Mouse (Mus musculus): ENCODE data around the gene Anp32a. TPM values are rescaled to one million over a fixed set of nuclear protein-coding genes. Genes with fewer than 3 reads are reported as not detected.

Gene Anp32a
- total RNA-seq, 2 experiments from 2014 or later, result 254 to 262 TPM

DNA sequence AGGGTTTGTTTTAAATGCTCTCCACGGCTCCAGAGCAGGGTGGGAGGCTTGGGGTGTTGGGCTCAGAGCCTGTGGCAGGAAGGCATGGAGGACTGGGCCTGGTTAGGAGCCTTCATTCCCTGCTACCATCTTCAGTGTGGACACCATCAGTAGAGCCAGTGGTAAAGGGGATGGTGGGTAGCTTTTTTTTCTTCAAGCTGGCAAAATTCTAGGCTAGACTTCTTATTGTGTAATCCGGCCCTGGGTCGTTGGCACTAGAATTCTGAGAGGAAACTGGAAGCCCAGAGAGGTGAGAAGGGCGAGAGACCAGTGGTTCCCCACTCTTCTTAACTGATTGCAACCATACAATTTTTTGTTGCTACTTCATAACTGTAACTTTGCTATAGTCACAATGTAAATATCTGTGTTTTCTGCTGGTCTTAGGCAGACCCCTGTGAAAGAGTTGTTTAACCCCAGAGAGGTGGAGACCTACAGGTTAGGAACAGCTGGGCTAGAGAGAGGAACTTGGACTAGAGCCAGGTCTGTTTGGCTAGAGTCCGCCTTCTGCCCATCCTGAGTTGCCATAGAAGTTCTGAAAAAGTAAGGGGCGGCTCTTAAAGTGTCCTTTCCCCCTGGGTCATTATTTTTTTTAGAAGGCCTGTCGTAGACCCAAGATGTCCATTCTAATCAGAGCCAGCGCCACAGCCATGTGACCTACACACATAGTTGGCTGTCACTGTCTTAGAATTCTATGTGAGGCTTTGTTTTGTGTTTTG lies 24.4 kb downstream of the Anp32a start:
- intact Hi-C loops (cut with DNase I), result loop anchor here (2.0 kb wide), 1 partner anchor 21 kb away; no protein-coding TSS in a partner anchor
- no peak for DNase-seq (ENCODE audit: low spot score in 2 of 2)

DNA sequence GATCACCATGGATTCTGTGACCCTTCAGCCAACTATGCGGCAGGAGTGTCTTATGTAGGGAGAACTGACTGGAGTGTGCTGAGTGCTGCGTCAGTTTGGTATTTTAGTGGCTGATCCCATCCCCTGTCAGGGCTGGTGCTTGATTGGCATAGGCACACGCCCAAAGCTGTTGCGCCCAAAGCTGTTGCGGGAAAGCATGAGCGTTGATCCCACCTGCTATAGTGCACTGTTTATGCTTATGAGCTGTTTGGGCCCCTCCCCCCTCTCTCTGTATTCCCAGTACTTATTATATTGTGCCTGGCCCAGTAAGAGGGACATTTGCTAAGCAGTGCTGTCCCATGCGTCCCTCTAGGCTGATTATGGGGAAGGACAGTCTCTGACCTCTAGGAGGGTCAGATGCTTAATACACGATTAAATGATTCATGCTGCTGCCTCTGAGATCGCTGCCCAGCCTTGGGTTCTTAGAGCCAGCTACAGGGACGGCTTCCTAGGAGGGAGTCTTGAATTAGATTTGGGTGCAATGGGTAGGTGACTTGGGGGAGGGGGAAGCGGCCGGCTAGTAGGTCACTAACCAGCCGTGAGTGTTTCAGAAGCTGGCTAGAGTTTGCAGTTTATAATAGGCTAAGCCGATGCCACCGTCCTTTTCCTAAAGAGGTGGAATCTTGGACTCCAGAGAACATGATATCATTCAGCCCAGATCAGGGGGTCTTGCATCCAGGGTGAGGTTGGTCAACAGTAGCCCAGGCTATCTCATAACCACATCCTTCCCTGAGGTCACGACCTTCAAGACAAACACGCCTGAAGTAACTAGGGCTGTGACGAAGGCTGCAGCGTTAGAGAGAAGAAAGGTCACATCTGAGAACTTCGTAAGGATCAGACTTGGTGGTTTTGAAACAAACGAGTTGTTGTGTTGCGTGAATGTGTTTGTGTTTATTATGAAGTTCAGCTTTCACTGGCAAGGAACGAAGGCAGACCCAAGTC lies 25.7 kb downstream of the Anp32a start:
- intact Hi-C loops (cut with DNase I), result loop anchor here (2.0 kb wide), 1 partner anchor 22 kb away; no protein-coding TSS in a partner anchor
- no peak for DNase-seq (ENCODE audit: low spot score in 2 of 2)

- DNase-seq (ENCODE audit: low spot score in 2 of 2), result no peak
- intact Hi-C loops (cut with DNase I), result loop anchor here (2.0 kb wide), 1 partner anchor 23 kb away; no protein-coding TSS in a partner anchor
These were observed 26.5 kb downstream of the Anp32a start for GRCm38 (mm10) chr9:62367510-62368071.

DNA sequence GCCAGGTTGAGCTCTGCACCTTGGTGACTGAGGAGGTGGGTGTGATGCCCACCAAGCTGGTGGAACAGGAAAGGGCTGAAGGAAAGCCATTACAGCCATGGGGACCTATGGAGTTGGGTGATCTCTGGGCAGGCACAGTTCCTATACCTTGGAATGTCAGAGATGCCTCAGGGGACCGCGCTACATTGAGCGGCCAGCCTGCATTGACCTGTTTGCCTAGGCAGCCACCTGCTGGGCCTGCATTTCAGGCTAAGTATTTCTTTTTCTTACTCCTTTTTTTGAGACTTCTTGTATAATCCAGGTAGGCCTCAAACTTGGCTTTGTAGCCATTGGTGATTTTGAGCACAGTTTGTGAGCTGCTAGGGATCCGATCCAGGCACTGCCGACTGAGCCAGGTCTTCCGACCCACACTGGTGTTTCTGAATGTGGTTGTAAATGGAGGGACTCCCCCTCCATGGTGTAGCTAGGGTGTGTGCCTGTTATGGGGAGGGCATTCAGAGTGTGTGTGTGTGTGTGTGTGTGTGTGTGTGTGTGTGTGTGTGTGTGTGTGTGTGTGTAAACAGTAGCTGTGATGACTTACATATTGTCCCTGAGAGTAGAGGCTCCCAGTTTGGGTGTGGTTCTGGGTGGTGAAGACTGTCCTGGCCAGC lies 27.3 kb downstream of the Anp32a start:
- intact Hi-C loops (cut with DNase I), result no loop called here
- no peak for DNase-seq (ENCODE audit: low spot score in 2 of 2)

GRCm38 (mm10) chr9:62369172-62369571 lies 28.1 kb downstream of the Anp32a start:
- no peak for DNase-seq (ENCODE audit: low spot score in 2 of 2)

DNA sequence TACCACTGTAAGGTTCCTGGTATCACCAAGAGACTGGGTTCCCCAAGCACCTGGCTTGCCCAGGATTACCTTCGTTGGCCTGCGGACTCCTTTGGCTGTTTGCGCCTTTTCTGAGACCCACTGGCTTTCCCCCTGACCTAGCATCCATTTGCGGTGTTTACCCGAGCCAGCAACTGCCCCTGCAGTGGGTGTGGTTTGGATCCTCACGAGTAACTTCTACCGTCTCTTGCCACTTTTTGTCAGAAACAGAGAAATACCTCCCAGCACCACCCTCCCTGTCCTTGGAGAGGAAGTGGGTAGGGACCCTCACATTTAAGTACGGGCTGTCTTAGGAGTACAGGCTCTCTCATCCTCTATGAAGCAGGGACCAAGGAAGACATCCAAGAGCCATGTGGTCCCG lies 29.1 kb downstream of the Anp32a start:
- no peak for DNase-seq (ENCODE audit: low spot score in 2 of 2)
- intact Hi-C loops (cut with DNase I), result no loop called here

More at GRCm38 (mm10) chr9:62369172-62369571, 28.1 kb downstream of the Anp32a start:
- intact Hi-C loops (cut with DNase I), result no loop called here

GRCm38 (mm10) chr9:62370648-62371280 lies 29.7 kb downstream of the Anp32a start:
- no peak for DNase-seq (ENCODE audit: low spot score in 2 of 2)
- intact Hi-C loops (cut with DNase I), result no loop called here

GRCm38 (mm10) chr9:62371745-62372555 lies 30.9 kb downstream of the Anp32a start:
- intact Hi-C loops (cut with DNase I), result loop anchor here (2.0 kb wide), 1 partner anchor 77 kb away; no protein-coding TSS in a partner anchor
- no peak for DNase-seq (ENCODE audit: low spot score in 2 of 2)

- no peak for DNase-seq (ENCODE audit: low spot score in 2 of 2)
- intact Hi-C loops (cut with DNase I), result loop anchor here (2.0 kb wide), 1 partner anchor 78 kb away; no protein-coding TSS in a partner anchor
These were observed 31.6 kb downstream of the Anp32a start for GRCm38 (mm10) chr9:62372556-62373221.

DNA sequence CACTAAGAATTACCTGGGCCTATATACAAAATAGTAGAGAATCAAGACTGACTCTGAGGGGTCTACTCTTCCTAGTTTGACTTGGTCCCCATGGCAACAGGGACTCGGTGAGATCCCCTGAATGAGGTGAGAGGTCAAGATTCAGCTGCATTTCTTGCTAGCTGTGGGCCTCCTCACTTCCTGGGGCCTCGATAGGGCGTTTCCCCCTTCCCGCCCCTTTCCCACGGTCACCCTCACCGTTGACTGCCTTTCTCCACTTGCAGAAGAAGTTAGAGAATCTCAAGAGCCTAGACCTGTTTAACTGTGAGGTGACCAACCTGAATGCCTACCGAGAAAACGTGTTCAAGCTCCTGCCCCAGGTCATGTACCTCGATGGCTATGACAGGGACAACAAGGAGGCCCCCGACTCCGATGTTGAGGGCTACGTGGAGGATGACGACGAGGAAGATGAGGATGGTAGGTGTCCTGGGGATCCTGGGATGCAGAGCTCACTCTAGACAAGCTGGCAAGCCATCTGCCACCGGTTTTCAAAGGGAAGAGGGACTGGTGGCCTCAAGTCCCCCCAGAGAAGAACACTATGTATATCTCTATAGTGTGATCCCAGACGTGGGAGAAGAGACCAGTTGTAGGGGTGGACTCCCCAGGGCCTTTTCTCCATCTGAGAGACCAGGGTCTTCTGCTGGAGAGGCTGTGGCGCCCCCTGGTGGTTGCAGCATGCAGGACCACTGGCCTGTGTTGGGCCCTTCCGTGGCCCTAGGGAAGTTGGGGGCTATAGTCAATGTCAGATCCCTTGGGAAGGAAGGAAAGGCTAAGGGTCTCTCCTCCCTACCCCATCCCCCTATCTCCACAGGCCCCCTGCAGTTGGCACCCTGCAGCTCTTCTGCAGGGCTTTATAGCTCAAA lies 32.4 kb downstream of the Anp32a start:
- peak; percentile 53 to 69 for DNase-seq (ENCODE audit: low spot score in 2 of 2)
- intact Hi-C loops (cut with DNase I), result loop anchor here (2.0 kb wide), 1 partner anchor 79 kb away; no protein-coding TSS in a partner anchor

GRCm38 (mm10) chr9:62374276-62374675 lies 33.2 kb downstream of the Anp32a start:
- intact Hi-C loops (cut with DNase I), result no loop called here
- no peak for DNase-seq (ENCODE audit: low spot score in 2 of 2)

- intact Hi-C loops (cut with DNase I), result no loop called here
- no peak for DNase-seq (ENCODE audit: low spot score in 2 of 2)
These were observed 36.8 kb downstream of the Anp32a start for GRCm38 (mm10) chr9:62377897-62378296.

- intact Hi-C loops (cut with DNase I), result no loop called here
- no peak for DNase-seq (ENCODE audit: low spot score in 2 of 2)
These were observed 39.3 kb downstream of the Anp32a start for GRCm38 (mm10) chr9:62380351-62380750.

DNA sequence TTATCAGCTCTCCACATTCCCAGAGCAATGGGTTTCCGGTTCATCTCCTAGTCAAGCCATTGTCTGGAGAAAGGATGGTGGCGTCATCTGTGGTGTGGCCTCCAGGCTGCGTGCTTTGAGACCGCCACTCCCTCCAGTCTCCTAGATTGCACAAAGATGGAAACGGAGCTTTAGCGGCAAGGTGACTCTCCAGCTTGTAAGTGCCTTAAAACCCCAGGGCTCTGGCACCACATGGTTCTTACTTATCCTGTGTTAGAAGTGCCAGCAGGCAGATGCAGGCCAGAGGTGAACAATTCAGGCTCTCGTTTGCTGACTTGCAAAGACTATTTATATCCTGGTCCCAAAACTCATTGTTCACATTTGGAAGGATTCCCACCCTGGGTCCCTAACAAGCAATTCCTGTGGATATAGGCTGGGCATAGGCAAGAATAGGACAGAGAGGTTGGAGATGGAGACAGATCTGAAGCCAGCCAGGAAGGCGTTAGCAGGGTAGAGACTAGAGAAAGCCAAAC lies 40.4 kb downstream of the Anp32a start:
- intact Hi-C loops (cut with DNase I), result no loop called here

DNA sequence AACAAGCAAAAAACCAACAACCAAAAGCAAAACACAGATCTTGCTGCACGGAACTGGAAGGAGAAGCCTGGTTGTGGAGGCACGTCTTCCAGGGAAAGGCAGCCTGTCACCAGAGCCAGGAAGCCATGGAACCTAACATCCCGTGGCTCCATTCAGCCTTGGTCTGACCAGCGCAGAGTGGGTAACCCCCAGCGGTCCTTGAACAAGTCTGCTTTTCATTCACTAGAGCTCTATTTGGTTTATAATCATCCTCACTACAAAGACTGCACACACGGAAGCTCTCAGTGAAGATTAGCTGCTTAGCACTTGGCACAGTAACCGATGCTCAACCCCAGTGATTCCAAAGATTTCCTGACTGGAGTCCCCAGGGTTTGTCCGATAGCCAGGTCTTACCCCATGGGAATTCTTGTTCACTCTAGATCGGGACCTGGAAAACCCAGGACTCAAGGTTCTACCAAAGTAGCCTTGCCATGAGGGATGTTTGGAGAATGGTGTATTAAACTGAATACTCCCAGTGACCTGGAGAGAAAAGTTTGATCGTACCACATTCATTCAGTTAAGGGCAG lies 41.5 kb downstream of the Anp32a start:
- intact Hi-C loops (cut with DNase I), result no loop called here
- no peak for DNase-seq (ENCODE audit: low spot score in 2 of 2)

More for the DNA sequence above, 40.4 kb downstream of the Anp32a start:
- DNase-seq (ENCODE audit: low spot score in 2 of 2), result no peak

DNA sequence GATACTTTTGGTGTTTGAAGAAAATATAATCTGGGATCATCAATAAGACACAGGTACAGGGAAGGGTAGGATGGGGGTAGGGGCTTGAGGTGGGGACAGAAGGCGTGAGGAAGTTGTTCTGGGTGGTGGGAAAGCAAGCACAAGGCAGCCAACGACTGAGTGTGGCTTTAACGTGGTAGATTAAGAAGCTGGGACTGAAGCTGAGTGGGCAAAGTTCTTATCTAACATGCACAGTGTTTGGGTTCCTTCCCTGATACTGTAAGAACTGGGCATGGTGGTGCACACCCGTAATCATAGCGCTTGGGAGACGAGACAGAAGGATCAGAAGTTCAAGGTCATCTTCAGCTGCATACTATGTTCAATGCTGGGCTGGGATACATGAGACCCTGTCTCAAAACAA lies 44.0 kb downstream of the Anp32a start:
- intact Hi-C loops (cut with DNase I), result no loop called here
- DNase-seq (ENCODE audit: low spot score in 2 of 2), result no peak

Measured in left cerebral cortex, postnatal 14 days (tissue).